Mouse (Mus musculus) right cerebral cortex, postnatal 4 days (tissue): ENCODE results near the gene Anapc7.

Experiments
- DNase-seq: peaks from one replicate; pipeline ENCODE4 v3.0.0-alpha.2; 2022

Gene Anapc7

GRCm38 (mm10) chr5:122421271-122422068 lies at the start of gene Anapc7:
TSS of gene Anapc7 (plus strand) at chr5:122421693.
- no peak for DNase-seq

GRCm38 (mm10) chr5:122372192-122372769 lies 49.2 kb upstream of the Anapc7 start, which contains the start of gene Fam216a:
TSS of gene Fam216a (minus strand) at chr5:122372364.
- peak; percentile 98 for DNase-seq

- DNase-seq: no peak
Measured at GRCm38 (mm10) chr5:122372878-122373277, 48.6 kb upstream of the Anapc7 start.

GRCm38 (mm10) chr5:122377101-122377833 lies 44.2 kb upstream of the Anapc7 start:
- no peak for DNase-seq

GRCm38 (mm10) chr5:122378171-122378570 lies 43.3 kb upstream of the Anapc7 start:
- DNase-seq: no peak

GRCm38 (mm10) chr5:122379374-122380155 lies 41.9 kb upstream of the Anapc7 start:
- peak; percentile 68 for DNase-seq

GRCm38 (mm10) chr5:122390006-122390405 lies 31.5 kb upstream of the Anapc7 start:
- DNase-seq: no peak

GRCm38 (mm10) chr5:122390671-122391070 lies 30.8 kb upstream of the Anapc7 start:
- DNase-seq: no peak

GRCm38 (mm10) chr5:122391178-122391785 lies 30.2 kb upstream of the Anapc7 start:
- no peak for DNase-seq

GRCm38 (mm10) chr5:122391786-122392180 lies 29.7 kb upstream of the Anapc7 start, which contains the start of gene Arpc3:
TSS of gene Arpc3 (plus strand) at chr5:122391878.
- peak; percentile 96 for DNase-seq

GRCm38 (mm10) chr5:122392227-122393004 lies 29.1 kb upstream of the Anapc7 start:
- no peak for DNase-seq

GRCm38 (mm10) chr5:122393887-122394286 lies 27.6 kb upstream of the Anapc7 start:
- DNase-seq: peak; percentile 85

GRCm38 (mm10) chr5:122396791-122397190 lies 24.7 kb upstream of the Anapc7 start:
- DNase-seq: no peak

GRCm38 (mm10) chr5:122397495-122397894 lies 24.0 kb upstream of the Anapc7 start:
- DNase-seq: no peak

GRCm38 (mm10) chr5:122399871-122400270 lies 21.6 kb upstream of the Anapc7 start:
- no peak for DNase-seq

GRCm38 (mm10) chr5:122400628-122401302 lies 20.7 kb upstream of the Anapc7 start:
- no peak for DNase-seq

- peak; percentile 80 for DNase-seq
Measured at GRCm38 (mm10) chr5:122401303-122401640, 20.2 kb upstream of the Anapc7 start.

GRCm38 (mm10) chr5:122402160-122402559 lies 19.3 kb upstream of the Anapc7 start:
- no peak for DNase-seq

- no peak for DNase-seq
Measured at GRCm38 (mm10) chr5:122402772-122403171, 18.7 kb upstream of the Anapc7 start.

- no peak for DNase-seq
Measured at GRCm38 (mm10) chr5:122403362-122403761, 18.1 kb upstream of the Anapc7 start.

- no peak for DNase-seq
Measured at GRCm38 (mm10) chr5:122405537-122405936, 16.0 kb upstream of the Anapc7 start.
